Mouse (Mus musculus): ENCODE measurements around the gene Cdk6. TPM values are rescaled to one million over a fixed set of nuclear protein-coding genes. Genes with fewer than 3 reads are reported as not detected.

Gene Cdk6
- total and polyA plus RNA-seq, 3 experiments = 40.4 to 171 (median 50.8) TPM

- peak; percentile 53; the same call in 1 of the 2 replicates for TF ChIP-seq MYC (IDR thresholded peaks at IDR 0.05; ENCODE audit: low read depth, low read length)
- 0 out of 2 replicates have a peak, but pooled peaks have one; percentile 50 for TF ChIP-seq MAX (IDR thresholded peaks at IDR 0.05; ENCODE audit: low read length)
- TF ChIP-seq POLR2A (IDR thresholded peaks at IDR 0.05; ENCODE audit: low read depth, low read length) = peak; percentile 54
- peak; percentile 93 for TF ChIP-seq BHLHE40 (IDR thresholded peaks at IDR 0.05; ENCODE audit: low read depth, low read length)
- no peak for TF ChIP-seq GABPA (IDR thresholded peaks at IDR 0.05; ENCODE audit: insufficient replicate concordance, low read depth, low read length)
- peak; percentile 80 for TF ChIP-seq ELF1 (IDR thresholded peaks at IDR 0.05; ENCODE audit: low read depth, low read length)
- no peak for TF ChIP-seq UBTF (IDR thresholded peaks at IDR 0.05; ENCODE audit: low read depth, low read length)
- peak; percentile 89 for TF ChIP-seq SIN3A (IDR thresholded peaks at IDR 0.05; ENCODE audit: low read length)
- peak; percentile 94 for TF ChIP-seq ETS1 (conservative IDR thresholded peaks at IDR 0.05; ENCODE audit: low read depth, low read length)
- TF ChIP-seq MAFK (IDR thresholded peaks at IDR 0.05; ENCODE audit: insufficient replicate concordance, low read length) = peak; percentile 22; the same call in 1 of the 2 replicates
- no peak for TF ChIP-seq ZKSCAN1 (IDR thresholded peaks at IDR 0.05; ENCODE audit: borderline replicate concordance, low read depth, low read length)
- peak; percentile 37 for TF ChIP-seq HCFC1 (IDR thresholded peaks at IDR 0.05; ENCODE audit: low read depth, low read length)
- TF ChIP-seq SMC3 (IDR thresholded peaks at IDR 0.05; ENCODE audit: low read depth, low read length) = no peak
- no peak; the same call in 1 of the 2 replicates for TF ChIP-seq JUN (IDR thresholded peaks at IDR 0.05; ENCODE audit: insufficient read depth, low read depth, low read length)
- peak; percentile 62; the same call in 1 of the 2 replicates for TF ChIP-seq TBP (conservative IDR thresholded peaks at IDR 0.05; ENCODE audit: low read depth, low read length)
- no peak for TF ChIP-seq E2F4 (IDR thresholded peaks at IDR 0.05; ENCODE audit: insufficient replicate concordance, low read depth, low read length)
- 0 out of 2 replicates have a peak, but pooled peaks have one; percentile 63 for TF ChIP-seq MAZ (IDR thresholded peaks at IDR 0.05; ENCODE audit: low read depth, low read length)
- no peak; the same call in none of the 2 replicates for TF ChIP-seq RAD21 (IDR thresholded peaks at IDR 0.05; ENCODE audit: low read depth, low read length)
- peak; percentile 70; the same call in 1 of the 2 replicates for TF ChIP-seq RCOR1 (conservative IDR thresholded peaks at IDR 0.05; ENCODE audit: low read depth, low read length)
- TF ChIP-seq KAT2A (IDR thresholded peaks at IDR 0.05; ENCODE audit: insufficient replicate concordance, low read length) = 0 out of 2 replicates have a peak, but pooled peaks have one; percentile 18
- peak; percentile 22; the same call in 1 of the 2 replicates for TF ChIP-seq JUND (conservative IDR thresholded peaks at IDR 0.05; ENCODE audit: low read depth, low read length)
- no peak for TF ChIP-seq ZC3H11A (IDR thresholded peaks at IDR 0.05; ENCODE audit: low read depth, low read length)
- TF ChIP-seq MEF2A (IDR thresholded peaks at IDR 0.05; ENCODE audit: borderline replicate concordance, low read depth, low read length) = peak; percentile 89
- TF ChIP-seq NRF1 (IDR thresholded peaks at IDR 0.05; ENCODE audit: low read depth, low read length) = no peak
- TF ChIP-seq ZNF384 (IDR thresholded peaks at IDR 0.05; ENCODE audit: low read depth, low read length) = no peak
- TF ChIP-seq PAX5 (IDR thresholded peaks at IDR 0.05; ENCODE audit: low read length) = no peak
- TF ChIP-seq CHD1 (IDR thresholded peaks at IDR 0.05; ENCODE audit: low read depth, low read length) = no peak
- TF ChIP-seq CHD2 (IDR thresholded peaks at IDR 0.05; ENCODE audit: low read length) = peak; percentile 73
- no peak for TF ChIP-seq USF2 (conservative IDR thresholded peaks at IDR 0.05; ENCODE audit: low read depth, low read length)
- TF ChIP-seq NELFE (IDR thresholded peaks at IDR 0.05; ENCODE audit: low read depth, low read length) = peak; percentile 36; the same call in 1 of the 2 replicates
- peak; percentile 64; the same call in 1 of the 2 replicates for TF ChIP-seq ZMIZ1 (IDR thresholded peaks at IDR 0.05; ENCODE audit: low read depth, low read length)
- no peak for TF ChIP-seq CTCF (conservative IDR thresholded peaks at IDR 0.05 in 1 of 2, IDR thresholded peaks at IDR 0.05 in 1 of 2; ENCODE audit: low read depth in 2 of 2, low read length in 2 of 2)
- TF ChIP-seq TCF12 (IDR thresholded peaks at IDR 0.05; ENCODE audit: low read depth, low read length) = peak; percentile 91
- no peak for TF ChIP-seq POLR2AphosphoS2 (IDR thresholded peaks at IDR 0.05; ENCODE audit: low read depth, low read length)
- no peak for TF ChIP-seq USF1 (IDR thresholded peaks at IDR 0.05; ENCODE audit: low read depth, low read length)
- TF ChIP-seq EP300 (IDR thresholded peaks at IDR 0.05; ENCODE audit: low read length) = peak; percentile 83
- TF ChIP-seq MXI1 (IDR thresholded peaks at IDR 0.05; ENCODE audit: low read depth, low read length) = no peak
- peak; percentile 78 for TF ChIP-seq IRF4 (IDR thresholded peaks at IDR 0.05; ENCODE audit: low read depth, low read length)
- in situ Hi-C loops (cut with MboI; ENCODE audit: low pct_ligation_motif_present, low pct_unique_long_range_greater_than_20kb, low sequenced_read_pairs) = no loop called here
- Histone ChIP-seq H3K4me2 (ENCODE audit: insufficient read depth, low read depth, poor library complexity, severe bottlenecking) (peak overlapping the region; percentile 100), H3K27ac (ENCODE audit: insufficient read depth, low read depth) (peak overlapping the region; percentile 100), H3K27me3 (replicated peaks) (no peaks in the 10 kb centered on the region), H3K79me2 (replicated peaks; ENCODE audit: control insufficient read depth, extremely low read depth, insufficient read depth, poor library complexity, severe bottlenecking) (peaks cover 86% of the 10 kb centered on the region), H3K9ac (ENCODE audit: insufficient read depth, low read depth) (peak overlapping the region; percentile 90), H3K4me1 (ENCODE audit: control insufficient read depth in 1 of 2, insufficient read depth in 2 of 2) (peaks cover 31 to 80% of the 10 kb centered on the region in 2 experiments), H3K36me3 (replicated peaks in 1 of 2; ENCODE audit: control insufficient read depth in 1 of 2, insufficient read depth in 1 of 2, low read length in 1 of 2) (peaks cover 17 to 41% of the 10 kb centered on the region in 2 experiments), H3K4me3 (replicated peaks in 1 of 3; ENCODE audit: low read depth in 2 of 3, low read length in 2 of 3, poor library complexity in 1 of 3) (peak overlapping the region in 1 of 3 experiments; percentile 37), H3K9me3 (replicated peaks; ENCODE audit: low read length) (no peaks in the 10 kb centered on the region)
- dilution Hi-C loops (cut with MboI; ENCODE audit: extremely low pct_ligation_motif_present, extremely low pct_unique_long_range_greater_than_20kb, low sequenced_read_pairs) = no loop called here
- peak; percentile 84 for DNase-seq (ENCODE audit: extremely low read depth)
Observed at GRCm38 (mm10) chr5:3383547-3383946, 42.3 kb downstream of the Cdk6 start.

Measured in CH12.LX (cell line).